In genomic region chrX:102003632-102004315, GRCm38 (mm10) we compare ENCODE assay signal across 8 mouse cellular contexts.
DNase-seq lines count a peak whose midpoint lies in the region; ATAC-seq and TF ChIP-seq lines count a peak whose summit lies in the region.

No protein-coding gene starts in this region.

- H3K9me3 ChIP-seq in kidney, postnatal 0 days (replicated peaks; ENCODE audit: low read length) = no peaks in the 10 kb centered on the region
- H3K9me3 ChIP-seq in hindbrain, embryonic 13.5 days = no peaks in the 10 kb centered on the region
- no peaks in the 10 kb centered on the region for H3K9me3 ChIP-seq in limb, embryonic 10.5 days (replicated peaks)

- TF ChIP-seq CTCF in kidney, postnatal 0 days (IDR thresholded peaks at IDR 0.05; ENCODE audit: low read depth) = peak; percentile 24; the same call in 1 of the 2 replicates

- H3K27ac ChIP-seq in kidney, postnatal 0 days = no peak overlapping the region
- peak overlapping the region; percentile 2; the same call in 1 of the 2 replicates for H3K27ac ChIP-seq in hindbrain, embryonic 13.5 days
- H3K27ac ChIP-seq in limb, embryonic 10.5 days = no peak overlapping the region

- no peaks in the 10 kb centered on the region for H3K4me1 ChIP-seq in kidney, postnatal 0 days (replicated peaks; ENCODE audit: insufficient read depth, low read length)
- peaks cover 15% of the 10 kb centered on the region for H3K4me1 ChIP-seq in hindbrain, embryonic 13.5 days (replicated peaks)
- peaks cover 29% of the 10 kb centered on the region for H3K4me1 ChIP-seq in limb, embryonic 10.5 days

- no peaks in the 10 kb centered on the region for H3K27me3 ChIP-seq in kidney, postnatal 0 days (ENCODE audit: insufficient read depth, low read length)
- H3K27me3 ChIP-seq in hindbrain, embryonic 13.5 days = peaks cover 83% of the 10 kb centered on the region
- peaks cover 100% of the 10 kb centered on the region for H3K27me3 ChIP-seq in limb, embryonic 10.5 days (ENCODE audit: low read depth, poor library complexity, severe bottlenecking)

- DNase-seq in kidney, postnatal 0 days (ENCODE audit: low spot score) = no peak
- DNase-seq in kidney, postnatal 25 days = no peak
- DNase-seq in cerebellum, adult 9-11 months = peak; percentile 86
- DNase-seq in limb, embryonic 10.5 days (ENCODE audit: low spot score) = peak; percentile 42
- peak; percentile 62 to 73 for DNase-seq in right cerebral cortex, postnatal 36 days (ENCODE audit: low spot score in 2 of 2)
- no peak for DNase-seq in spleen, adult 12 weeks (ENCODE audit: low spot score)
- no peak for DNase-seq in gastrocnemius, postnatal 25 days

- ATAC-seq in kidney, postnatal 0 days (replicated peaks; ENCODE audit: low FRiP score, low read depth) = 0 out of 2 replicates have a peak, but pooled peaks have one; percentile 52
- ATAC-seq in hindbrain, embryonic 13.5 days (ENCODE audit: low FRiP score) = peak; percentile 86

- H3K4me3 ChIP-seq in kidney, postnatal 0 days (replicated peaks; ENCODE audit: low read depth, low read length) = 0 out of 2 replicates have a peak overlapping the region, but pooled peaks have one; percentile 0
- peak overlapping the region; percentile 38 for H3K4me3 ChIP-seq in hindbrain, embryonic 13.5 days
- peak overlapping the region; percentile 49 for H3K4me3 ChIP-seq in limb, embryonic 10.5 days

- H3K36me3 ChIP-seq in kidney, postnatal 0 days (ENCODE audit: insufficient read depth, low read length) = no peaks in the 10 kb centered on the region
- H3K36me3 ChIP-seq in hindbrain, embryonic 13.5 days = no peaks in the 10 kb centered on the region
- H3K36me3 ChIP-seq in limb, embryonic 10.5 days = no peaks in the 10 kb centered on the region

- peak overlapping the region; percentile 45 for H3K4me2 ChIP-seq in kidney, postnatal 0 days (ENCODE audit: low read length)
- H3K4me2 ChIP-seq in hindbrain, embryonic 13.5 days = peak overlapping the region; percentile 61

- 29% methylated on average over 20 of the region's 20 CpGs for WGBS in kidney, postnatal 0 days
- 14% methylated on average over 20 of the region's 20 CpGs for WGBS in hindbrain, embryonic 13.5 days
- WGBS in limb, embryonic 10.5 days = 11% methylated on average over 20 of the region's 20 CpGs

- no peak overlapping the region for H3K9ac ChIP-seq in kidney, postnatal 0 days (ENCODE audit: low read depth, low read length)
- H3K9ac ChIP-seq in hindbrain, embryonic 13.5 days = peak overlapping the region; percentile 65

Comparison
In these comparisons a context has a peak if more than half of its experiments do, and no peak if none do; other contexts are left out.
1. DNase-seq: peak in cerebellum, adult 9-11 months (single experiment), limb, embryonic 10.5 days (single experiment) and right cerebral cortex, postnatal 36 days (2 of 2); none in kidney, postnatal 0 days (single experiment), kidney, postnatal 25 days (0 of 2), spleen, adult 12 weeks (single experiment) and gastrocnemius, postnatal 25 days (single experiment).
2. Peak in every context shown above with its lines, with median percentiles within 50 percentile points of each other: H3K4me3 ChIP-seq.